Comparison of ENCODE assay signal across 8 mouse cellular contexts in genomic region chr4:123750707-123751312, GRCm38 (mm10). TPM values are rescaled to one million over a fixed set of nuclear protein-coding genes. Genes with fewer than 3 reads are reported as not detected.
DNase-seq lines count a peak whose midpoint lies in the region; ATAC-seq and TF ChIP-seq lines count a peak whose summit lies in the region.

No protein-coding gene starts in this region.

- H3K4me2 ChIP-seq in embryonic facial prominence, embryonic 13.5 days, result peak overlapping the region; percentile 85
- peak overlapping the region; percentile 86; the same call in 1 of the 2 replicates for H3K4me2 ChIP-seq in limb, embryonic 11.5 days (ENCODE audit: low read depth, severe bottlenecking)
- peak overlapping the region; percentile 64 for H3K4me2 ChIP-seq in midbrain, embryonic 12.5 days (replicated peaks)

- peak overlapping the region; percentile 98 for H3K4me3 ChIP-seq in E14TG2a.4 (replicated peaks; ENCODE audit: low read length)
- H3K4me3 ChIP-seq in embryonic facial prominence, embryonic 13.5 days, result peak overlapping the region; percentile 99
- peak overlapping the region; percentile 98 for H3K4me3 ChIP-seq in limb, embryonic 11.5 days (ENCODE audit: low read depth, low read length)
- peak overlapping the region; percentile 100 for H3K4me3 ChIP-seq in midbrain, embryonic 12.5 days

- TF ChIP-seq CTCF in E14TG2a.4 (conservative IDR thresholded peaks at IDR 0.05; ENCODE audit: low read length), result no peak

- H3K27ac ChIP-seq in embryonic facial prominence, embryonic 13.5 days, result no peak overlapping the region
- no peak overlapping the region for H3K27ac ChIP-seq in limb, embryonic 11.5 days (replicated peaks; ENCODE audit: low read depth, low read length)
- 0 out of 2 replicates have a peak overlapping the region, but pooled peaks have one; percentile 98 for H3K27ac ChIP-seq in midbrain, embryonic 12.5 days (replicated peaks)

- H3K9me3 ChIP-seq in E14TG2a.4 (ENCODE audit: low read length), result no peaks in the 10 kb centered on the region
- H3K9me3 ChIP-seq in embryonic facial prominence, embryonic 13.5 days, result no peaks in the 10 kb centered on the region
- H3K9me3 ChIP-seq in limb, embryonic 11.5 days (ENCODE audit: control insufficient read depth, low read length), result no peaks in the 10 kb centered on the region
- H3K9me3 ChIP-seq in midbrain, embryonic 12.5 days, result no peaks in the 10 kb centered on the region

- DNase-seq in frontal cortex, postnatal 14 days (ENCODE audit: low spot score in 2 of 2), result no peak
- peak; percentile 43 for DNase-seq in heart, postnatal 4 days
- no peak for DNase-seq in limb, embryonic 11.5 days (ENCODE audit: low spot score)

- H3K36me3 ChIP-seq in E14TG2a.4 (ENCODE audit: insufficient read depth, low read length), result peaks cover 9% of the 10 kb centered on the region; the same call in 1 of the 2 replicates
- no peaks in the 10 kb centered on the region for H3K36me3 ChIP-seq in embryonic facial prominence, embryonic 13.5 days
- H3K36me3 ChIP-seq in limb, embryonic 11.5 days (ENCODE audit: control insufficient read depth, insufficient read depth, low read length), result no peaks in the 10 kb centered on the region
- H3K36me3 ChIP-seq in midbrain, embryonic 12.5 days, result no peaks in the 10 kb centered on the region

- peaks cover 42% of the 10 kb centered on the region for H3K4me1 ChIP-seq in E14TG2a.4 (replicated peaks; ENCODE audit: low read depth, low read length)
- H3K4me1 ChIP-seq in embryonic facial prominence, embryonic 13.5 days, result peaks cover 13% of the 10 kb centered on the region
- peaks cover 7% of the 10 kb centered on the region for H3K4me1 ChIP-seq in limb, embryonic 11.5 days (ENCODE audit: control insufficient read depth, insufficient read depth, low read length)
- peaks cover 16% of the 10 kb centered on the region for H3K4me1 ChIP-seq in midbrain, embryonic 12.5 days

- WGBS in embryonic facial prominence, embryonic 13.5 days, result under 1% methylated on average over 8 of the region's 8 CpGs
- WGBS in limb, embryonic 11.5 days, result 4% methylated on average over 8 of the region's 8 CpGs
- WGBS in midbrain, embryonic 12.5 days, result under 1% methylated on average over 8 of the region's 8 CpGs

- H3K9ac ChIP-seq in embryonic facial prominence, embryonic 13.5 days, result peak overlapping the region; percentile 88; the same call in 1 of the 2 replicates
- H3K9ac ChIP-seq in limb, embryonic 11.5 days (ENCODE audit: low read length), result no peak overlapping the region
- 0 out of 2 replicates have a peak overlapping the region, but pooled peaks have one; percentile 34 for H3K9ac ChIP-seq in midbrain, embryonic 12.5 days (replicated peaks)

- 0 out of 2 replicates have a peak, but pooled peaks have one; percentile 17 for ATAC-seq in frontal cortex, adult (ENCODE audit: low TSS enrichment)
- ATAC-seq in embryonic facial prominence, embryonic 13.5 days (ENCODE audit: insufficient number of reproducible peaks, insufficient read depth, low FRiP score, low TSS enrichment, low read depth), result no peak
- ATAC-seq in limb, embryonic 11.5 days (ENCODE audit: insufficient number of reproducible peaks, low FRiP score, low TSS enrichment, low read depth), result no peak; the same call in 1 of the 2 replicates
- ATAC-seq in midbrain, embryonic 12.5 days (ENCODE audit: low FRiP score, low read depth), result no peak
- no peak for ATAC-seq in activated CD4-positive, CD25-positive, alpha-beta regulatory T cell, adult 4 months

- peaks cover 4% of the 10 kb centered on the region; the same call in 1 of the 2 replicates for H3K27me3 ChIP-seq in E14TG2a.4 (ENCODE audit: insufficient read depth, low read length)
- no peaks in the 10 kb centered on the region for H3K27me3 ChIP-seq in embryonic facial prominence, embryonic 13.5 days
- H3K27me3 ChIP-seq in limb, embryonic 11.5 days (ENCODE audit: control insufficient read depth, insufficient read depth, low read length), result no peaks in the 10 kb centered on the region
- H3K27me3 ChIP-seq in midbrain, embryonic 12.5 days, result no peaks in the 10 kb centered on the region

RNA-seq across cellular contexts. Expression of gene Akirin1, which starts 0.7 kb away (rescaled TPM):
- 53.4 and 54.0 TPM in 2 replicates for polyA plus RNA-seq in embryonic facial prominence, embryonic 13.5 days (2015; fragmentation: Nextera tagmentation; extraction: Ambion mirVana)
- 10 to 100 TPM; 46.2 to 46.7 TPM for total RNA-seq in heart, postnatal 4 days (2021)
- polyA plus RNA-seq in limb, embryonic 11.5 days (2014; fragmentation: Nextera tagmentation; extraction: Ambion mirVana), result 68.8 and 69.0 TPM in 2 replicates
- 102 and 103 TPM in 2 replicates for polyA plus RNA-seq in midbrain, embryonic 12.5 days (2016; fragmentation: Nextera tagmentation; extraction: Ambion mirVana)
- 10 to 100 TPM; 12.0 to 14.3 TPM for polyA plus RNA-seq in activated CD4-positive, CD25-positive, alpha-beta regulatory T cell, adult 4 months (2017; shearing (Covaris generic))

RNA-seq across cellular contexts. Expression of gene Ndufs5, which starts 32.8 kb away (rescaled TPM):
- 324 and 340 TPM in 2 replicates for polyA plus RNA-seq in embryonic facial prominence, embryonic 13.5 days (2015; fragmentation: Nextera tagmentation; extraction: Ambion mirVana)
- total RNA-seq in heart, postnatal 4 days (2021), result 100 to 1,000 TPM; 273 to 301 TPM
- polyA plus RNA-seq in limb, embryonic 11.5 days (2014; fragmentation: Nextera tagmentation; extraction: Ambion mirVana), result 327 and 334 TPM in 2 replicates
- polyA plus RNA-seq in midbrain, embryonic 12.5 days (2016; fragmentation: Nextera tagmentation; extraction: Ambion mirVana), result 318 and 329 TPM in 2 replicates
- 100 to 1,000 TPM; 148 to 159 TPM for polyA plus RNA-seq in activated CD4-positive, CD25-positive, alpha-beta regulatory T cell, adult 4 months (2017; shearing (Covaris generic))

RNA-seq across cellular contexts. Expression of gene Rhbdl2, which starts 36.9 kb away (rescaled TPM):
- 3.1 and 3.7 TPM in 2 replicates for polyA plus RNA-seq in embryonic facial prominence, embryonic 13.5 days (2015; fragmentation: Nextera tagmentation; extraction: Ambion mirVana)
- total RNA-seq in heart, postnatal 4 days (2021), result under 1 TPM; 0.41 to 0.77 TPM
- 1.3 and 1.7 TPM in 2 replicates for polyA plus RNA-seq in limb, embryonic 11.5 days (2014; fragmentation: Nextera tagmentation; extraction: Ambion mirVana)
- polyA plus RNA-seq in midbrain, embryonic 12.5 days (2016; fragmentation: Nextera tagmentation; extraction: Ambion mirVana), result 0.47 and 1.2 TPM in 2 replicates
- polyA plus RNA-seq in activated CD4-positive, CD25-positive, alpha-beta regulatory T cell, adult 4 months (2017; shearing (Covaris generic)), result under 1 TPM in 1 of 2 experiments, not detected in 1; 0.83 TPM
